Mouse (Mus musculus): ENCODE measurements at regions not wholly inside any gene's neighbourhood (a gene's known extent, or its start where the extent isn't known, plus 50 kb on each side); places are given as distances from the start of the nearest gene placed in this dataset.
A peak's percentile ranks its signal among the peaks of the same experiment; 100 is the strongest.

GRCm38 (mm10) chr13:103683169-103683568 lies 91.2 kb downstream of the Srek1 start:
- no peak for DNase-seq (ENCODE audit: extremely low read depth, low read depth)

GRCm38 (mm10) chr13:103680740-103681139 lies 93.7 kb downstream of the Srek1 start:
- no peak for DNase-seq (ENCODE audit: extremely low read depth, low read depth)

- no peak for DNase-seq (ENCODE audit: extremely low read depth, low read depth)
These were observed 94.4 kb downstream of the Srek1 start for GRCm38 (mm10) chr13:103680052-103680451.

GRCm38 (mm10) chr13:103676831-103677230 lies 97.6 kb downstream of the Srek1 start:
- no peak for DNase-seq (ENCODE audit: extremely low read depth, low read depth)

- no peak for DNase-seq (ENCODE audit: extremely low read depth, low read depth)
These were observed 98.2 kb downstream of the Srek1 start for GRCm38 (mm10) chr13:103676221-103676620.

- DNase-seq (ENCODE audit: extremely low read depth, low read depth): no peak
These were observed 103.8 kb downstream of the Srek1 start for GRCm38 (mm10) chr13:103670611-103671010.

- DNase-seq (ENCODE audit: extremely low read depth, low read depth): no peak
These were observed 104.6 kb downstream of the Srek1 start for GRCm38 (mm10) chr13:103669856-103670255.

GRCm38 (mm10) chr13:103667749-103668148 lies 106.7 kb downstream of the Srek1 start:
- no peak for DNase-seq (ENCODE audit: extremely low read depth, low read depth)

GRCm38 (mm10) chr13:103660248-103660996 lies 114.0 kb downstream of the Srek1 start:
- no peak for DNase-seq (ENCODE audit: extremely low read depth, low read depth)

GRCm38 (mm10) chr13:103655966-103656365 lies 118.4 kb downstream of the Srek1 start:
- no peak for DNase-seq (ENCODE audit: extremely low read depth, low read depth)

GRCm38 (mm10) chr13:103653216-103653615 lies 121.2 kb downstream of the Srek1 start:
- DNase-seq (ENCODE audit: extremely low read depth, low read depth): no peak

GRCm38 (mm10) chr13:103649383-103649782 lies 125.0 kb downstream of the Srek1 start:
- DNase-seq (ENCODE audit: extremely low read depth, low read depth): no peak

- no peak for DNase-seq (ENCODE audit: extremely low read depth, low read depth)
These were observed 126.4 kb downstream of the Srek1 start for GRCm38 (mm10) chr13:103648016-103648415.

GRCm38 (mm10) chr13:103646035-103646434 lies 128.4 kb downstream of the Srek1 start:
- DNase-seq (ENCODE audit: extremely low read depth, low read depth): peak; percentile 20

GRCm38 (mm10) chr13:103643993-103644722 lies 130.2 kb downstream of the Srek1 start:
- DNase-seq (ENCODE audit: extremely low read depth, low read depth): peak; percentile 30

- no peak for DNase-seq (ENCODE audit: extremely low read depth, low read depth)
These were observed 130.9 kb downstream of the Srek1 start for GRCm38 (mm10) chr13:103643486-103643885.

GRCm38 (mm10) chr13:103642542-103643375 lies 131.6 kb downstream of the Srek1 start:
- no peak for DNase-seq (ENCODE audit: extremely low read depth, low read depth)

GRCm38 (mm10) chr13:103638038-103638437 lies 136.4 kb downstream of the Srek1 start:
- DNase-seq (ENCODE audit: extremely low read depth, low read depth): no peak

GRCm38 (mm10) chr13:103637414-103637813 lies 137.0 kb downstream of the Srek1 start:
- DNase-seq (ENCODE audit: extremely low read depth, low read depth): no peak

- no peak for DNase-seq (ENCODE audit: extremely low read depth, low read depth)
These were observed 137.8 kb downstream of the Srek1 start for GRCm38 (mm10) chr13:103636595-103636994.

- no peak for DNase-seq (ENCODE audit: extremely low read depth, low read depth)
These were observed 150.6 kb downstream of the Srek1 start for GRCm38 (mm10) chr13:103623810-103624209.

GRCm38 (mm10) chr13:103623319-103623718 lies 151.1 kb downstream of the Srek1 start:
- no peak for DNase-seq (ENCODE audit: extremely low read depth, low read depth)

All from MEL-GATA-1-ER (cell line).